Mouse (Mus musculus) c-Kit-positive CD71-positive TER-119-positive erythroid progenitor cells, embryonic 14.5 days (primary cell): ENCODE data around the gene Aldh16a1.

Experiments
- DNase-seq: peaks from one replicate; pipeline ENCODE4 v3.0.0-alpha.2; 2013; ENCODE audit warnings: low spot score

Gene Aldh16a1

GRCm38 (mm10) chr7:45154096-45154992 lies at the start of gene Aldh16a1, which contains the start of gene Pih1d1:
Aldh16a1 (minus strand) TSS chr7:45154584.
Pih1d1 (plus strand) TSS chr7:45154303.
- peak; percentile 97 for DNase-seq

DNA sequence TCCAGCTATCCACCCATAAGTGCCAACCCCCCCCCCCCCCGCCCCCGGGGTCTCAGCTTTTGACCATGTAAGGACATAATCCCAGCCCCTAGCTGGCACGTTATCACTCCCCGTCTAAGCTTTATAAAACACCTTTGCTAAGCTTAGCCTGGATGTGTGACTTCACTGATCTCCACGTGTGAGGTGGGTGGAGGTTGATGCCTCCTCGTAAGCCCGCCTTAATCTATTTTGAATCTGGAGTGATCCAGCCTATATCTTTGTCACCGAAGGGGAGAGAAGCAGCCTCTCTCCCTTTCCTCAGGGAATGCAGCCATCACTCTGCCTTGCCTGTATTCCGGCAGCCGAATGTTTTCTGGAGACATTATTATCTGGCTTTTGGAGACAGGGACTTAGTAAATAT lies 48.3 kb upstream of the Aldh16a1 start:
- DNase-seq, result no peak

GRCm38 (mm10) chr7:45198961-45199360 lies 44.6 kb upstream of the Aldh16a1 start:
- DNase-seq, result no peak

GRCm38 (mm10) chr7:45198435-45198834 lies 44.1 kb upstream of the Aldh16a1 start:
- DNase-seq, result no peak

DNA sequence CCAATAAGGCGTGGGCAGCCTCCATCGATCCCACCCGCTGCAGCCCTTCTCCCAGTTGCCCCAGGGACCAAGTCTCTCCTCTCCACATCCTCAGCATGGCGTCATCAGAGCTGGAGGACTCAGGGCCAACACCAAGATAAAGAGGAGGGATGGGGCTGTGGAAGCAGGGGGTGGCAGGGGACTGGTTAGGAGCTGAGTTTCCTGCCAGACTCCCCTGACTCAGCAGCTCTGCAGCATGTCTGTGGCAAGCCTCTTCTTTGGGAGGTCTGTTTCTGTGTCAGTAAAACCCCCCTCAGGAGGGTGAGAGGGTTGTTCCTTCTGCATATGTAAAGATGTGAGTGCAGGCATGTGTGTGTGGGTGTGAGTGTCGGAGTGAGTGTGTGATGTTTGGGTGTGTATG lies 42.6 kb upstream of the Aldh16a1 start:
- no peak for DNase-seq

GRCm38 (mm10) chr7:45196176-45196535 lies 41.8 kb upstream of the Aldh16a1 start:
- DNase-seq, result no peak

- no peak for DNase-seq
These were observed 41.2 kb upstream of the Aldh16a1 start for GRCm38 (mm10) chr7:45195341-45196175.

- DNase-seq, result no peak
These were observed 39.7 kb upstream of the Aldh16a1 start for GRCm38 (mm10) chr7:45193871-45194785.

DNA sequence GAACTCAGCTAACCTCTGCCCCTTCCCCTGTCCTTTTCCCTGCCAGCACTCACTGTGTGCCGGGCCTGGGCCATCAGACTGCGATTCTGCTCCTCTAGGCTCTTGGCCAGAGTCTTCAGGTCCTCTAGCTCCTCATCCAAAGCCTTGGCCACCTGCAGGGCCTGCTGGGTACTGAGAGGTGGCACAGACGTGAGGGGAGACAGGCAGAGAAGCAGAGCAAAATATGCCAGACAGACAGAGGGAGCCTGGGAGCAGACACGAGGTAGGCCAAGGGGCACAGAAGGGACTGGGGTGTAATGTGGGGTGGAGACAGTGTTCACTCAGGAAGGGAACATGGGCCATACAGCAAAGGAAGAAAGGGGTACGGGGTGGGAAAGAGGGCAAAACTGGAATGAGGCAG lies 39.0 kb upstream of the Aldh16a1 start:
- DNase-seq, result no peak

- DNase-seq, result no peak
These were observed 38.4 kb upstream of the Aldh16a1 start for GRCm38 (mm10) chr7:45192585-45193310.

DNA sequence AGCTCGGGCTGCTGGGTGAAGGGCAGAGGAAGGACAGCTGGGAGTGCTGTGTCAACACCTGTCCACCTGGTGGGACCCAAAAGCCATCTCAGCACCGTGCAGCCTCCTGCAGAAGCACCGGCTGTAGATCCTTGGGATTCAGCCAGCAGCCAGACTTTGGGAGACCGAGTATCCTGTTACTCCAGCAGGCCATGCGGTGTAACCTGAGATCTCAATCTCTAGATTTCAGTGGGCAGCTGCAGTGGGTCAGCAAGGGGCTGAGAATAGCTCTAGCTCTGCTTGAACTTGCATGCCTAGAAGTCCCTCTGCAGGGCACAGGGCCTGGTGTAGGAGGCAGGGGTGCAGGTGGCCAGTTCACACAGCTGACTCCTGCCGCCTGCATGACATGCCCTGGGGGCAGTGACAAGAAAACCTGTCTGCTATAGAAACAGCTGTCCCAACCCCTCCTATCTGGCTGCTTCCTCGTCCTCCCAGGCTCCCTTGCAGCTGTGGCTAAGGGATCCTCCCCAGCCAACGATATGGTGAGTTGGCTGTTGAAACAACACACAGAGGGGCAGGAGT lies 37.5 kb upstream of the Aldh16a1 start:
- DNase-seq, result no peak

DNA sequence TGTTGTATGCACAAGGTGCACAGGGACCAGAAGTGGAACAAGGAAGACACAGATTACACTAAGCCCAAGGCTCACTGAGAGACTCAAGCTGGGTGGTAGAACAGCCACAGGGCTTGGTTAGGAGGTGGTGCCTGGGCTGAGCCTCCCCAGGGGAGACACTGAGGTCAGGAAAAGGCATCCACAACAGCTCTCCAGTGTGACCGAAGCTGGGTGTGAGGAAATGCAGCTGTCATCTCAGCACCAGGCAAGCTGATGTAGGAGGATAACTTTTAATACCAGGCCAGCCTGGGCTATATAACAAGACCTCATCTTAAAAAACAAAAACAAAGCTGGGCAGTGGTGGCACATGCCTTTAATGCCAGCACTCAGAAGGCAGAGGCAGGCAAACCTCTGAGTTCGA lies 36.8 kb upstream of the Aldh16a1 start:
- DNase-seq, result no peak

- no peak for DNase-seq
These were observed 35.8 kb upstream of the Aldh16a1 start for GRCm38 (mm10) chr7:45190186-45190585.

GRCm38 (mm10) chr7:45189600-45189999 lies 35.2 kb upstream of the Aldh16a1 start:
- no peak for DNase-seq

- no peak for DNase-seq
These were observed 31.5 kb upstream of the Aldh16a1 start for GRCm38 (mm10) chr7:45185921-45186320.

DNA sequence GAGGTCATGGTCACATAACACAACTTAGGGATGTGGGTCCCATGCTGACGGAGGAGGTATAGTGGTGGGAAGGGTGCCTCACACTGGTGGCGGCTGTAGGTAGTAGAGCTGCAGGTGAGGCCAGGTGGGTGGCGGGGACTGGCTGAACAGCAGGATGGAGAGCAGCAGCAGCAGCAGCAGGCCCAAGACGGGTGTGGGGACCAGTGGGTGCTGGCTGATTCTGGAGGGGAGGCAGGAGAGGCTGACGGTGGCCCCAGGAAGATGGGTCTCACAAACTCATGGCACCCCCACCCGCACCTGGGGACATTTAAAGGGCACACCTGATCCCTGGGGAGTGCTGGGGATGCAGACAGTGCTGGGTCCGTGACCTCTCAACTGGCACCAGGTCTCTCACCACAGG lies 29.3 kb upstream of the Aldh16a1 start:
- DNase-seq, result no peak

GRCm38 (mm10) chr7:45182606-45183005 lies 28.2 kb upstream of the Aldh16a1 start:
- DNase-seq, result no peak

- peak; percentile 93 for DNase-seq
These were observed 27.8 kb upstream of the Aldh16a1 start for GRCm38 (mm10) chr7:45182199-45182601.

- no peak for DNase-seq
These were observed 27.2 kb upstream of the Aldh16a1 start for GRCm38 (mm10) chr7:45181540-45181939.

- no peak for DNase-seq
These were observed 26.6 kb upstream of the Aldh16a1 start, which contains the start of gene Pth2 for GRCm38 (mm10) chr7:45180896-45181477. Pth2 (plus strand) TSS chr7:45180995.
